Mouse (Mus musculus) liver, adult 2 months (tissue): ENCODE measurements at regions not wholly inside any gene's neighbourhood (a gene's known extent, or its start where the extent isn't known, plus 50 kb on each side); places are given as distances from the start of the nearest gene placed in this dataset.

ENCODE experiments used
- CTCF ChIP-seq: fragments of 200-500 bp; IDR thresholded peaks from 2 replicates; pipeline ENCODE4 v1.5.1; 2011; ENCODE audit warnings: low read depth, low read length, control low read depth
- POLR2A ChIP-seq: fragments of 200-500 bp; IDR thresholded peaks from 2 replicates; pipeline ENCODE4 v1.6.1; 2011; ENCODE audit warnings: low read length, control low read depth; ENCODE audit not compliant: insufficient read depth; ENCODE audit errors: extremely low read depth

- TF ChIP-seq CTCF (no peak), POLR2A (no peak)
These were observed 49.9 kb upstream of the Kdm7a start for GRCm38 (mm10) chr6:39256304-39257103.
